10 mouse cellular contexts compared by ENCODE assay signal in the genomic region with DNA sequence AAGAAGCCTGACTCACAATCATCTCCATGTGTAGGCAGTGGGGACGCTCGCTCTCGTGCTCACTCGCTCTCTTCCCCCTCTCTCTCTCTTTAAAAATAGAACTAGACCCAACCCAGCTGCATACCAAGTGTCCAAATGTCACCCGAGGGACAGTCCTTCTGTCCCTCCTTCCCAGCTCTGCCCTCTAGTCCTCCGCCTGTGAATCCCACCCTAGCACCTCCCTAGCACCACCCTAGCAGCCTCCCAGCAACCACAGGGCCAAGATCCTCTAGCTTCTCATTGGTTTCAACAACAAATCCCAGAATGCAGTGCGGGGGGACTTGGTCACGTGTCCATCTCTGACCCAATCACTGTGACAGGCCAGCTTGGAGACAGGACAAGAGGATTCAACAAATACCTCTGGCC. TPM values are rescaled to one million over a fixed set of nuclear protein-coding genes. Genes with fewer than 3 reads are reported as not detected.
A peak's percentile ranks its signal among the peaks of the same experiment; 100 is the strongest.
DNase-seq lines count a peak whose midpoint lies in the region; ATAC-seq and TF ChIP-seq lines count a peak whose summit lies in the region.
"Had no signal": no experiment of that assay in that cellular context is flagged by ENCODE, and none has a peak within 500 bp of the region (broad histone marks: within the 10 kb centered on the region; RNA-seq: fewer than 3 reads in every experiment).

No protein-coding gene starts in this region.

- H3K4me3 ChIP-seq in ES-Bruce4 (ENCODE audit: low read depth, low read length): peak overlapping the region; percentile 7; the same call in 1 of the 2 replicates
- no peak overlapping the region for H3K4me3 ChIP-seq in forebrain, embryonic 11.5 days (ENCODE audit: low read depth, low read length)
- no peak overlapping the region for H3K4me3 ChIP-seq in intestine, embryonic 15.5 days (replicated peaks)
- H3K4me3 ChIP-seq: limb, embryonic 15.5 days had no signal

- TF ChIP-seq POLR2A in ES-Bruce4 (IDR thresholded peaks at IDR 0.05; ENCODE audit: insufficient read depth, low read length): no peak

- intact Hi-C loops in left cerebral cortex, postnatal 4 days (cut with DNase I): no loop called here

- no peaks in the 10 kb centered on the region for H3K27me3 ChIP-seq in ES-Bruce4 (ENCODE audit: control insufficient read depth, insufficient read depth, low read length, poor library complexity, severe bottlenecking)
- no peaks in the 10 kb centered on the region for H3K27me3 ChIP-seq in forebrain, embryonic 11.5 days (ENCODE audit: control insufficient read depth, insufficient read depth, low read length)
- H3K27me3 ChIP-seq in intestine, embryonic 15.5 days (replicated peaks): no peaks in the 10 kb centered on the region
- H3K27me3 ChIP-seq: limb, embryonic 15.5 days had no signal

- no peak for TF ChIP-seq EP300 in ES-Bruce4 (IDR thresholded peaks at IDR 0.05; ENCODE audit: insufficient read depth, low read depth, low read length)

- no peak for TF ChIP-seq CTCF in ES-Bruce4 (IDR thresholded peaks at IDR 0.05; ENCODE audit: low read depth, low read length)

- H3K4me1 ChIP-seq in ES-Bruce4 (ENCODE audit: control insufficient read depth, insufficient read depth, low read length): peaks cover 3% of the 10 kb centered on the region
- peaks cover 2% of the 10 kb centered on the region; the same call in 1 of the 2 replicates for H3K4me1 ChIP-seq in forebrain, embryonic 11.5 days (replicated peaks; ENCODE audit: control insufficient read depth, insufficient read depth, low read length)
- H3K4me1 ChIP-seq in intestine, embryonic 15.5 days (replicated peaks): peaks cover 14% of the 10 kb centered on the region

- no peak overlapping the region for H3K27ac ChIP-seq in ES-Bruce4 (ENCODE audit: insufficient read depth, low read length)
- H3K27ac ChIP-seq in forebrain, embryonic 11.5 days (ENCODE audit: low read depth, low read length): no peak overlapping the region
- no peak overlapping the region for H3K27ac ChIP-seq in intestine, embryonic 15.5 days
- H3K27ac ChIP-seq: limb, embryonic 15.5 days had no signal

- no peak for ATAC-seq in forebrain, embryonic 11.5 days (replicated peaks; ENCODE audit: low FRiP score)
- ATAC-seq in intestine, embryonic 15.5 days: no peak

- DNase-seq in embryo, embryonic 10.5 days (ENCODE audit: low spot score): peak; percentile 24
- DNase-seq in embryo, embryonic 9.5 days (ENCODE audit: extremely low spot score): no peak
- peak; percentile 66 for DNase-seq in gastrocnemius, postnatal 25 days
- peak; percentile 21 for DNase-seq in left cerebral cortex, postnatal 4 days
- DNase-seq in ovary, postnatal 14 days (ENCODE audit: low spot score): no peak
- no peak for DNase-seq in forebrain, embryonic 11.5 days (ENCODE audit: low spot score)

- no peaks in the 10 kb centered on the region for H3K9me3 ChIP-seq in ES-Bruce4 (replicated peaks; ENCODE audit: control insufficient read depth, insufficient read depth, low read length, poor library complexity, severe bottlenecking)
- H3K9me3 ChIP-seq in forebrain, embryonic 11.5 days (ENCODE audit: control insufficient read depth, low read length): no peaks in the 10 kb centered on the region
- no peaks in the 10 kb centered on the region for H3K9me3 ChIP-seq in intestine, embryonic 15.5 days
- H3K9me3 ChIP-seq: G1E; limb, embryonic 15.5 days had no signal

- 82% methylated on average over 8 of the region's 8 CpGs for whole genome bisulfite sequencing in forebrain, embryonic 11.5 days
- 78% methylated on average over 8 of the region's 8 CpGs for WGBS in intestine, embryonic 15.5 days

- no peak overlapping the region for H3K4me2 ChIP-seq in forebrain, embryonic 11.5 days (ENCODE audit: low read depth, low read length, severe bottlenecking)
- H3K4me2 ChIP-seq in intestine, embryonic 15.5 days (replicated peaks): no peak overlapping the region
- H3K4me2 ChIP-seq: limb, embryonic 15.5 days had no signal

- no peaks in the 10 kb centered on the region for H3K36me3 ChIP-seq in ES-Bruce4 (ENCODE audit: control insufficient read depth, insufficient read depth, low read length, poor library complexity, severe bottlenecking)
- H3K36me3 ChIP-seq in forebrain, embryonic 11.5 days (ENCODE audit: control insufficient read depth, insufficient read depth, low read length): no peaks in the 10 kb centered on the region
- H3K36me3 ChIP-seq in intestine, embryonic 15.5 days: no peaks in the 10 kb centered on the region
- H3K36me3 ChIP-seq: G1E; limb, embryonic 15.5 days had no signal

- no peak overlapping the region for H3K9ac ChIP-seq in ES-Bruce4 (ENCODE audit: low read depth, poor library complexity, severe bottlenecking)
- no peak overlapping the region for H3K9ac ChIP-seq in forebrain, embryonic 11.5 days (ENCODE audit: low read length)
- H3K9ac ChIP-seq in intestine, embryonic 15.5 days: no peak overlapping the region
- H3K9ac ChIP-seq: limb, embryonic 15.5 days had no signal

RNA-seq across cellular contexts. Expression of a gene that starts 27.2 kb away (rescaled TPM):
- 23.9 and 30.5 TPM in 2 replicates for polyA plus RNA-seq in ES-Bruce4 (2011; ENCODE audit: insufficient read depth, insufficient read length, low read depth, missing spikeins)
- 1 to 10 TPM; 9.8 to 10.0 TPM for total RNA-seq in gastrocnemius, postnatal 25 days (2021)
- total RNA-seq in left cerebral cortex, postnatal 4 days (2021): 10 to 100 TPM; 77.2 to 80.4 TPM
- polyA plus RNA-seq in forebrain, embryonic 11.5 days (2014; fragmentation: Nextera tagmentation; extraction: Ambion mirVana): 17.5 and 19.2 TPM in 2 replicates
- polyA plus RNA-seq in intestine, embryonic 15.5 days (2015; fragmentation: Nextera tagmentation; extraction: Ambion mirVana): 9.6 and 10.8 TPM in 2 replicates

RNA-seq across cellular contexts. Expression of a gene that starts 45.4 kb away (rescaled TPM):
- polyA plus RNA-seq in ES-Bruce4 (2011; ENCODE audit: insufficient read depth, insufficient read length, low read depth, missing spikeins): 44.8 and 49.1 TPM in 2 replicates
- 10 to 100 TPM; 23.4 to 27.7 TPM for total RNA-seq in gastrocnemius, postnatal 25 days (2021)
- 10 to 100 TPM; 33.9 to 42.1 TPM for total RNA-seq in left cerebral cortex, postnatal 4 days (2021)
- 23.9 and 24.3 TPM in 2 replicates for polyA plus RNA-seq in forebrain, embryonic 11.5 days (2014; fragmentation: Nextera tagmentation; extraction: Ambion mirVana)
- polyA plus RNA-seq in intestine, embryonic 15.5 days (2015; fragmentation: Nextera tagmentation; extraction: Ambion mirVana): 19.9 and 21.7 TPM in 2 replicates

Comparison
In these comparisons a context has a peak if more than half of its experiments do, and no peak if none do; other contexts are left out.
1. DNase-seq: peak in embryo, embryonic 10.5 days (single experiment), gastrocnemius, postnatal 25 days (single experiment) and left cerebral cortex, postnatal 4 days (single experiment); none in embryo, embryonic 9.5 days (single experiment), ovary, postnatal 14 days (single experiment) and forebrain, embryonic 11.5 days (single experiment).